Mouse (Mus musculus): ENCODE results near the gene Kncn.

DNA sequence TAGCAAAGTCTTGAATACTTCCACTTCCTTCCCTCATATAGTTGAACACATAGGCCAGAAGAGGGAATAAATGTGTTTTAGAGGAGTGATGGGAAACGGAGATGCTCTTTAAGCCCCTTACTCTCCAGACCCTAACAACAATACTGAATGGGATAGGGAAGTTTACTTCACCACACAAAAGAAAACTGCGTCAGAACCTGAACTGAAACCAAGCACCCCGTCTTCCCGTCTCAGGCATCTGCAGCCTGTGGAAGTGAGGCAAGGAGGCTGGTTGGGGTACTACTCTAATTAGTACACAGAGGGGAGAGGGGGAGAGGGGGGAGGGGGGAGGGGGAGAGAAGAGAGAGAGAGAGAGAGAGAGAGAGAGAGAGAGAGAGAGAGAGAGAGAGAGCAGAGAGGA is 46.0 kb upstream of the Kncn start:
- no peak for TF ChIP-seq POLR2A (IDR thresholded peaks at IDR 0.05; ENCODE audit: low read depth, low read length)
- no peak for TF ChIP-seq CTCF (IDR thresholded peaks at IDR 0.05; ENCODE audit: borderline replicate concordance, insufficient read depth, low read length)

Data from embryonic fibroblast, embryonic 13.5 days (primary cell).